Mouse (Mus musculus) gonadal fat pad, adult 2 months (tissue): ENCODE results near the gene Adgrd1. TPM values are rescaled to one million over a fixed set of nuclear protein-coding genes. Genes with fewer than 3 reads are reported as not detected.

Source experiments
- polyA plus RNA-seq: library from polyadenylated mRNA; depleted of rRNA; stranded (reverse); fragments of >200 nt; gene quantifications from 2 replicates; pipeline ENCODE4 v1.2.3, GENCODE M21; 2012; rRNA removed

Adgrd1 gene
- polyA plus RNA-seq, 1 experiment, result 10.8 TPM

Other genes starting within 250 kb of the Adgrd1 start
- gene Rimbp2, start 143.3 kb upstream of the Adgrd1 start, polyA plus RNA-seq, result 0.06 and 0.08 TPM in 2 replicates
- gene Stx2, start 88.2 kb upstream of the Adgrd1 start, polyA plus RNA-seq, result 25.5 and 46.1 TPM in 2 replicates
- 53.7 and 56.4 TPM in 2 replicates for gene Ran, start 76.7 kb upstream of the Adgrd1 start, polyA plus RNA-seq